Mouse (Mus musculus): ENCODE results near the gene Antxr1. TPM values are rescaled to one million over a fixed set of nuclear protein-coding genes. Genes with fewer than 3 reads are reported as not detected.

Gene Antxr1
- polyA plus RNA-seq, 1 experiment from 2014 or later, result 25.1 TPM

- DNase-seq (ENCODE audit: low read depth, low spot score) (no peak), ATAC-seq (no peak)
- ChIA-PET CTCF (no interaction called here), POLR2A (no interaction called here)
- TF ChIP-seq CTCF (IDR thresholded peaks at IDR 0.05), result no peak
- in situ Hi-C loops (cut with MboI; ENCODE audit: low pct_unique_long_range_greater_than_20kb), result no loop called here
- no peaks in the 10 kb centered on the region for H3K27me3 ChIP-seq
Measured at GRCm38 (mm10) chr6:87090877-87091276, 244.7 kb downstream of the Antxr1 start.

- in situ Hi-C loops (cut with MboI; ENCODE audit: low pct_unique_long_range_greater_than_20kb), result no loop called here
- DNase-seq (ENCODE audit: low read depth, low spot score), result no peak
- no peak for TF ChIP-seq CTCF (IDR thresholded peaks at IDR 0.05)
- POLR2A ChIA-PET, result interaction anchor here (0.6 kb wide), 1 partner anchor 233 kb away, joined by 7 read pairs; no protein-coding TSS in a partner anchor
- no peak for ATAC-seq
- no peaks in the 10 kb centered on the region for H3K27me3 ChIP-seq
- CTCF ChIA-PET, result no interaction called here
Measured at GRCm38 (mm10) chr6:87088356-87088755, 247.3 kb downstream of the Antxr1 start.

- ChIA-PET CTCF (no interaction called here), POLR2A (no interaction called here)
- TF ChIP-seq CTCF (IDR thresholded peaks at IDR 0.05), result no peak
- H3K27me3 ChIP-seq, result no peaks in the 10 kb centered on the region
- in situ Hi-C loops (cut with MboI; ENCODE audit: low pct_unique_long_range_greater_than_20kb), result no loop called here
- no peak for ATAC-seq
- no peak for DNase-seq (ENCODE audit: low read depth, low spot score)
Measured at GRCm38 (mm10) chr6:87085026-87085425, 250.6 kb downstream of the Antxr1 start.

Other genes with a start within 250 kb of the Antxr1 start
- not detected for gene D6Ertd527e, start 231.1 kb downstream of the Antxr1 start, polyA plus RNA-seq (2021)
- gene Gkn1, start 15.1 kb upstream of the Antxr1 start, polyA plus RNA-seq (2021), result not detected
- gene Gkn2, start 37.5 kb upstream of the Antxr1 start, polyA plus RNA-seq (2021), result not detected
- not detected for gene Gkn3, start 53.1 kb upstream of the Antxr1 start, polyA plus RNA-seq (2021)
- gene Bmp10, start 93.2 kb upstream of the Antxr1 start, polyA plus RNA-seq (2021), result not detected
- 0.03 TPM for gene Arhgap25, start 197.4 kb upstream of the Antxr1 start, polyA plus RNA-seq (2021)

Measured in Patski (cell line).